Mouse (Mus musculus) frontal cortex, adult (tissue): ENCODE results near the gene Ptchd4.

ENCODE experiments used
- ATAC-seq: cut with Nextera tagmentation; 2 replicates; pipeline ENCODE4 v1.9.2; 2017; ENCODE audit warnings: mild to moderate bottlenecking, moderate library complexity, mixed read lengths; ENCODE audit not compliant: low TSS enrichment

The Ptchd4 gene

GRCm38 (mm10) chr17:42427961-42428360 lies 112.2 kb downstream of the Ptchd4 start:
- ATAC-seq: peak; percentile 99

- ATAC-seq: peak; percentile 55
Measured at GRCm38 (mm10) chr17:42430380-42430779, 114.6 kb downstream of the Ptchd4 start.

DNA sequence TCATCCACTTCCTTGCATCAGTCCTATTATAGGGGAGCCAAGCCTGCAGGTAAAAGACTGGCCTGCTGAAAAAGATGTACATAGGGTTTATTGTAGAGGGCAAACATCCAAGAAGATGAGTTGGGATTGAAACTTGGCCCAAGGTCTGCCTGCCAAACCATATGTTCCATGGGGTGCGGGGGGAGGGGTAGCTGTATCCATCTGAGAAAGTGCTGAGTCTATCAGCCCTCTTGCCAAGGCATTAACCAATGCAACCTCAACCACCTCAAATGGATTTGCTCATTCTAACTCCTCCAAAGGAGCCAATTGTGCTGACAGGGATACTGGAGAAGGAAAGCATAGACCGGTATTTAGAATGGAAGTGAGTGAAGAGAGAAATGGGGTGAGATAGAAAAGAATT lies 136.5 kb downstream of the Ptchd4 start:
- no peak for ATAC-seq

DNA sequence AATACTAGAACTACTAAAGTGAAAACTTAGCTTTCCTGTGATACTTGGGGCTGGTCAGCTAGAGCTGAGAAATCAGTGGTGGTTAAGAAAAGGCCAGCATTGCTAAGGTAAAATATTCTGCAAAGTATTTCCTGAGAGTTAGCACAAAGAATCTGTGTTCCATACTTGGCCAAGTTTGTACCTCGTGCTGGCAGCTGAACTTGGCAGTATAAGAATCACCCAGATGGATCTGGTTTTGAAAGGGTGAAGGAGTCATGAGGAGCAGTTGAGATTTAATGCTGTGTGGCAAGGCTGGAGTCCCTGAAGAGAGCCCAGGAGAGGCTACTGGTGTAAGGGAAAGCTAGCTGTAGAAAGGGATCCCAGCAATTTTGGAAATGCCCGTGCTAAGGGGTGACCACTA lies 140.7 kb downstream of the Ptchd4 start:
- no peak for ATAC-seq

GRCm38 (mm10) chr17:42462726-42463125 lies 147.0 kb downstream of the Ptchd4 start:
- ATAC-seq: peak; percentile 98

DNA sequence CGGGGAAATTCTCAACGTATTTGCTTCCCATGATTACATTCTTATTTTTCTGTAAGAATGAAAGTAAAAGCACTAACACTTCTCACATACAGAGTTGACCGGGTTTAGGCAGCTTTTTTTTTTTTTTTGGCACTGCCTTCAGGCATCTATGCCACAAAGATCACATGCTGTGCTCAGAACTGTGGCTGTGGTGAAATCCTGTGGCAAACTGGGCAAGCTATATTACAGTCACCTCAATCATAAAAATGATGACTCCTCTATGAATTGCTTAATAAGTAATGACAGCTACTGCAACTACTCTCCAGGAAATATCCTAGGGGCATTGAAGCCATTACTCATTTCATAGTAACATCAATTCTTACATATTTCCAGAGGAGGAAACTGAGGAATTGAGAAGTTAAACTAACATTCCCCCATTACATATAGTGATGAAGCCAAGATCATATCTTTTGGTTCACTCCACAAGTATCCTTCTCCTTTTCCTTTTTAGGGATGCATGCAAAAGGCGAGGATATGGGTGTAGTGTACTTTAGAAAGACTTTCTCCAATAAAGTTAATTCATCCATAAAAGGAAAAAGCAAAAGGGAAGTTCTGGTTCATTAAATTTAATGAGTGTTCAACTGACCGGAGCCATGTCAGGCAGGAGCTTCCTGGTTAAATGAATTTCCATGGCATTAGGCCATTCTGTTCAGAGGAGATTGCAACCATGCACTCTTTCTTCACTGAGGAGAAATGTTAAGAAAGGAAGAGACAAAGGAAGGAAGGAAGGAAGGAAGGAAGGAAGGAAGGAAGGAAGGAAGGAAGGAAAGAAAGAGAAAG lies 164.6 kb downstream of the Ptchd4 start:
- no peak for ATAC-seq

- ATAC-seq: peak; percentile 95
Measured at GRCm38 (mm10) chr17:42509356-42510262, 193.9 kb downstream of the Ptchd4 start.

- no peak for ATAC-seq
Measured at GRCm38 (mm10) chr17:42530147-42530546, 214.4 kb downstream of the Ptchd4 start.

- ATAC-seq: peak; percentile 64
Measured at GRCm38 (mm10) chr17:42549578-42549977, 233.8 kb downstream of the Ptchd4 start.
